Mouse (Mus musculus) Muller cell, postnatal 12 days (primary cell): Measurements from ENCODE around the gene Cdk5rap3.

Source experiments
- DNase-seq: peaks from one replicate; pipeline ENCODE4 v3.0.0-alpha.2; 2015; ENCODE audit errors: inconsistent ontology term

The Cdk5rap3 gene

GRCm38 (mm10) chr11:96916044-96916884 is at the start of gene Cdk5rap3:
TSS of gene Cdk5rap3 (minus strand) at chr11:96916496.
- DNase-seq = peak; percentile 99

GRCm38 (mm10) chr11:96963580-96963979 is 47.3 kb upstream of the Cdk5rap3 start:
- DNase-seq = peak; percentile 83

GRCm38 (mm10) chr11:96957061-96957805 is 40.9 kb upstream of the Cdk5rap3 start:
- no peak for DNase-seq

GRCm38 (mm10) chr11:96956009-96956724 is 39.9 kb upstream of the Cdk5rap3 start:
- no peak for DNase-seq

- DNase-seq = no peak
These were observed 38.8 kb upstream of the Cdk5rap3 start for GRCm38 (mm10) chr11:96955094-96955493.

- no peak for DNase-seq
These were observed 36.6 kb upstream of the Cdk5rap3 start for GRCm38 (mm10) chr11:96952896-96953295.

- no peak for DNase-seq
These were observed 36.1 kb upstream of the Cdk5rap3 start for GRCm38 (mm10) chr11:96952426-96952825.

- DNase-seq = no peak
These were observed 34.5 kb upstream of the Cdk5rap3 start for GRCm38 (mm10) chr11:96950767-96951166.

- DNase-seq = no peak
These were observed 31.6 kb upstream of the Cdk5rap3 start for GRCm38 (mm10) chr11:96947849-96948248.

GRCm38 (mm10) chr11:96946498-96946897 is 30.2 kb upstream of the Cdk5rap3 start:
- no peak for DNase-seq

- DNase-seq = no peak
These were observed 28.7 kb upstream of the Cdk5rap3 start for GRCm38 (mm10) chr11:96944844-96945580.

GRCm38 (mm10) chr11:96943746-96944304 is 27.5 kb upstream of the Cdk5rap3 start, which contains the start of gene Pnpo:
TSS of gene Pnpo (minus strand) at chr11:96943986.
- peak; percentile 98 for DNase-seq

GRCm38 (mm10) chr11:96941989-96942590 is 25.8 kb upstream of the Cdk5rap3 start:
- no peak for DNase-seq

- no peak for DNase-seq
These were observed 24.5 kb upstream of the Cdk5rap3 start for GRCm38 (mm10) chr11:96940578-96941465.

GRCm38 (mm10) chr11:96938426-96938800 is 22.1 kb upstream of the Cdk5rap3 start:
- DNase-seq = no peak

- peak; percentile 58 for DNase-seq
These were observed 21.5 kb upstream of the Cdk5rap3 start for GRCm38 (mm10) chr11:96937549-96938425.

- DNase-seq = no peak
These were observed 19.8 kb upstream of the Cdk5rap3 start for GRCm38 (mm10) chr11:96935872-96936650.

GRCm38 (mm10) chr11:96934921-96935356 is 18.6 kb upstream of the Cdk5rap3 start:
- DNase-seq = peak; percentile 66
